Mouse (Mus musculus) limb, embryonic 13.5 days (tissue): ENCODE data around the gene Trpm4. TPM values are rescaled to one million over a fixed set of nuclear protein-coding genes. Genes with fewer than 3 reads are reported as not detected.
A peak's percentile ranks its signal among the peaks of the same experiment; 100 is the strongest.

Source experiments
- ATAC-seq: fragments of 200-750 bp; cut with Nextera tagmentation; 2 replicates; pipeline ENCODE4 v1.8.0; 2017; ENCODE audit warnings: low read depth, moderate number of reproducible peaks, moderate TSS enrichment; ENCODE audit not compliant: low FRiP score
- H3K27ac ChIP-seq: fragments of 300-500 bp; sonication (generic); 2 replicates; pipeline ENCODE4 v1.5.1; 2015; ENCODE audit warnings: inconsistent platforms, mild to moderate bottlenecking, moderate library complexity
- H3K27me3 ChIP-seq: fragments of 300-500 bp; sonication (generic); 2 replicates; pipeline ENCODE4 v1.6.1; 2015; ENCODE audit warnings: mild to moderate bottlenecking, inconsistent platforms
- H3K36me3 ChIP-seq: fragments of 300-500 bp; sonication (generic); 2 replicates; pipeline ENCODE4 v1.6.1; 2015; ENCODE audit warnings: inconsistent platforms, mild to moderate bottlenecking, moderate library complexity
- H3K4me1 ChIP-seq: fragments of 300-500 bp; sonication (generic); 2 replicates; pipeline ENCODE4 v1.6.1; 2015; ENCODE audit warnings: inconsistent platforms
- H3K4me2 ChIP-seq: fragments of 300-500 bp; sonication (generic); replicated peaks from 2 replicates; pipeline ENCODE4 v1.6.1; 2015; ENCODE audit warnings: inconsistent platforms, mild to moderate bottlenecking, moderate library complexity
- H3K4me3 ChIP-seq: fragments of 300-500 bp; sonication (generic); 2 replicates; pipeline ENCODE4 v1.5.1; 2015; ENCODE audit warnings: moderate library complexity, mild to moderate bottlenecking, inconsistent platforms
- H3K9ac ChIP-seq: fragments of 300-500 bp; sonication (generic); 2 replicates; pipeline ENCODE4 v1.6.1; 2015; ENCODE audit warnings: mild to moderate bottlenecking, inconsistent platforms
- H3K9me3 ChIP-seq: fragments of 300-500 bp; sonication (generic); 2 replicates; pipeline ENCODE4 v1.6.1; 2016; ENCODE audit warnings: inconsistent platforms
- WGBS: fragments of 180-500 bp; shearing (Covaris S2); methylation state at CpG from one replicate; pipeline ENCODE4 v1.1.7; 2015; 5-methylcytosine and 5-hydroxymethylcytosine counted together
- polyA plus RNA-seq: library from polyadenylated mRNA; unstranded; fragments of >200 nt; fragmentation: Nextera tagmentation; extraction: Ambion mirVana; gene quantifications from 2 replicates; pipeline ENCODE4 v1.2.1, GENCODE M21; 2015

Trpm4 gene
- polyA plus RNA-seq, 1 experiment from 2014 or later = 19.6 TPM

- H3K9ac ChIP-seq = no peak overlapping the region
Measured at GRCm38 (mm10) chr7:45305275-45305674, 28.3 kb downstream of the Trpm4 start.

GRCm38 (mm10) chr7:45304869-45305268 is 28.7 kb downstream of the Trpm4 start:
- Histone ChIP-seq H3K9me3 (no peaks in the 10 kb centered on the region), H3K4me2 (peak overlapping the region; percentile 47), H3K27ac (no peak overlapping the region), H3K4me3 (no peak overlapping the region), H3K4me1 (no peaks in the 10 kb centered on the region; the same call in 1 of the 2 replicates), H3K27me3 (peaks cover 5% of the 10 kb centered on the region; the same call in 1 of the 2 replicates), H3K9ac (no peak overlapping the region), H3K36me3 (peaks cover 40% of the 10 kb centered on the region)
- WGBS = 20% methylated on average over 11 of the region's 13 CpGs
- no peak for ATAC-seq

More at GRCm38 (mm10) chr7:45305275-45305674, 28.3 kb downstream of the Trpm4 start:
- H3K4me3 ChIP-seq = no peak overlapping the region
- WGBS = 6% methylated on average over 17 of the region's 17 CpGs
- no peaks in the 10 kb centered on the region; the same call in 1 of the 2 replicates for H3K4me1 ChIP-seq
- no peaks in the 10 kb centered on the region for H3K9me3 ChIP-seq
- H3K4me2 ChIP-seq = peak overlapping the region; percentile 47
- no peak overlapping the region for H3K27ac ChIP-seq
- peaks cover 5% of the 10 kb centered on the region; the same call in 1 of the 2 replicates for H3K27me3 ChIP-seq
- peaks cover 44% of the 10 kb centered on the region for H3K36me3 ChIP-seq
- no peak for ATAC-seq

GRCm38 (mm10) chr7:45302626-45303025 is 31.0 kb downstream of the Trpm4 start:
- no peak overlapping the region for H3K27ac ChIP-seq
- H3K27me3 ChIP-seq = peaks cover 5% of the 10 kb centered on the region; the same call in 1 of the 2 replicates
- no peak overlapping the region for H3K4me2 ChIP-seq
- no peaks in the 10 kb centered on the region; the same call in 1 of the 2 replicates for H3K4me1 ChIP-seq
- no peak overlapping the region for H3K4me3 ChIP-seq
- no peak for ATAC-seq
- 72% methylated on average over 8 of the region's 8 CpGs for WGBS
- peaks cover 31% of the 10 kb centered on the region for H3K36me3 ChIP-seq
- 0 out of 2 replicates have a peak overlapping the region, but pooled peaks have one; percentile 13 for H3K9ac ChIP-seq
- H3K9me3 ChIP-seq = no peaks in the 10 kb centered on the region

GRCm38 (mm10) chr7:45300270-45300669 is 33.3 kb downstream of the Trpm4 start:
- ATAC-seq = no peak
- Histone ChIP-seq H3K4me2 (no peak overlapping the region), H3K27me3 (peaks cover 5% of the 10 kb centered on the region; the same call in 1 of the 2 replicates), H3K9me3 (no peaks in the 10 kb centered on the region), H3K4me3 (no peak overlapping the region), H3K27ac (no peak overlapping the region), H3K9ac (0 out of 2 replicates have a peak overlapping the region, but pooled peaks have one; percentile 19), H3K4me1 (no peaks in the 10 kb centered on the region; the same call in 1 of the 2 replicates), H3K36me3 (peaks cover 21% of the 10 kb centered on the region)
- WGBS = 19% methylated on average over 6 of the region's 6 CpGs

- peaks cover 19% of the 10 kb centered on the region for H3K36me3 ChIP-seq
- peaks cover 5% of the 10 kb centered on the region; the same call in 1 of the 2 replicates for H3K27me3 ChIP-seq
- no peaks in the 10 kb centered on the region; the same call in 1 of the 2 replicates for H3K4me1 ChIP-seq
- WGBS = 11% methylated on average over 5 of the region's 5 CpGs
- no peak overlapping the region for H3K9ac ChIP-seq
- no peak overlapping the region for H3K4me3 ChIP-seq
- H3K27ac ChIP-seq = no peak overlapping the region
- no peaks in the 10 kb centered on the region for H3K9me3 ChIP-seq
- peak; percentile 89 for ATAC-seq
- H3K4me2 ChIP-seq = no peak overlapping the region
Measured at GRCm38 (mm10) chr7:45299752-45300151, 33.8 kb downstream of the Trpm4 start.

- Histone ChIP-seq H3K4me3 (no peak overlapping the region), H3K9me3 (no peaks in the 10 kb centered on the region), H3K9ac (no peak overlapping the region), H3K4me2 (no peak overlapping the region), H3K27ac (no peak overlapping the region), H3K4me1 (no peaks in the 10 kb centered on the region), H3K36me3 (no peaks in the 10 kb centered on the region), H3K27me3 (no peaks in the 10 kb centered on the region)
- 60% methylated on average over 3 of the region's 3 CpGs for WGBS
- ATAC-seq = no peak
Measured at GRCm38 (mm10) chr7:45297563-45297962, 36.0 kb downstream of the Trpm4 start.

GRCm38 (mm10) chr7:45296626-45297025 is 37.0 kb downstream of the Trpm4 start:
- no peak overlapping the region for H3K27ac ChIP-seq
- no peak overlapping the region for H3K4me2 ChIP-seq
- WGBS = 65% methylated on average over 1 of the region's 1 CpGs
- no peak for ATAC-seq
- no peaks in the 10 kb centered on the region for H3K36me3 ChIP-seq
- H3K9me3 ChIP-seq = no peaks in the 10 kb centered on the region
- H3K4me1 ChIP-seq = no peaks in the 10 kb centered on the region
- H3K4me3 ChIP-seq = no peak overlapping the region
- no peaks in the 10 kb centered on the region for H3K27me3 ChIP-seq
- no peak overlapping the region for H3K9ac ChIP-seq

GRCm38 (mm10) chr7:45286486-45286885 is 47.1 kb downstream of the Trpm4 start:
- WGBS = 73% methylated on average over 13 of the region's 13 CpGs
- Histone ChIP-seq H3K9ac (no peak overlapping the region), H3K27ac (no peak overlapping the region), H3K36me3 (no peaks in the 10 kb centered on the region), H3K27me3 (no peaks in the 10 kb centered on the region), H3K4me3 (no peak overlapping the region), H3K9me3 (no peaks in the 10 kb centered on the region), H3K4me2 (no peak overlapping the region), H3K4me1 (no peaks in the 10 kb centered on the region)
- no peak for ATAC-seq

- no peak within 1 kb of the TSS for H3K27ac ChIP-seq
- WGBS = 7% methylated on average over 44 of the region's 44 CpGs
- H3K4me3 ChIP-seq = peak within 1 kb of the TSS; percentile 39
- peak within 1 kb of the TSS; percentile 65 for H3K4me2 ChIP-seq
- ATAC-seq = no peak
- H3K27me3 ChIP-seq = peaks cover 28% of the 10 kb centered on the region
- H3K9ac ChIP-seq = peak within 1 kb of the TSS; percentile 51
- peaks cover 10% of the 10 kb centered on the region; the same call in 1 of the 2 replicates for H3K4me1 ChIP-seq
- H3K9me3 ChIP-seq = no peaks in the 10 kb centered on the region
- H3K36me3 ChIP-seq = no peaks in the 10 kb centered on the region
Measured at GRCm38 (mm10) chr7:45277136-45277760, 56.3 kb downstream of the Trpm4 start, which contains the start of gene Slc6a21. TSS of gene Slc6a21 (plus strand) at chr7:45277513.

- Histone ChIP-seq H3K9ac (no peak overlapping the region), H3K4me2 (no peak overlapping the region), H3K27me3 (peaks cover 22% of the 10 kb centered on the region), H3K9me3 (no peaks in the 10 kb centered on the region), H3K4me3 (no peak overlapping the region), H3K27ac (no peak overlapping the region), H3K4me1 (peaks cover 10% of the 10 kb centered on the region; the same call in 1 of the 2 replicates), H3K36me3 (no peaks in the 10 kb centered on the region)
- 83% methylated on average over 8 of the region's 8 CpGs for WGBS
- no peak for ATAC-seq
Measured at GRCm38 (mm10) chr7:45273672-45274071, 59.9 kb downstream of the Trpm4 start.

- Histone ChIP-seq H3K4me2 (no peak overlapping the region), H3K36me3 (no peaks in the 10 kb centered on the region), H3K27me3 (peaks cover 21% of the 10 kb centered on the region), H3K27ac (no peak overlapping the region), H3K9ac (no peak overlapping the region), H3K4me1 (peaks cover 14% of the 10 kb centered on the region), H3K9me3 (no peaks in the 10 kb centered on the region), H3K4me3 (no peak overlapping the region)
- no peak for ATAC-seq
- WGBS = 45% methylated on average over 10 of the region's 10 CpGs
Measured at GRCm38 (mm10) chr7:45272786-45273412, 60.7 kb downstream of the Trpm4 start.

- no peaks in the 10 kb centered on the region for H3K36me3 ChIP-seq
- H3K9ac ChIP-seq = no peak overlapping the region
- H3K4me1 ChIP-seq = peaks cover 18% of the 10 kb centered on the region
- ATAC-seq = no peak
- H3K27ac ChIP-seq = no peak overlapping the region
- no peak overlapping the region for H3K4me2 ChIP-seq
- peaks cover 10% of the 10 kb centered on the region for H3K27me3 ChIP-seq
- H3K9me3 ChIP-seq = no peaks in the 10 kb centered on the region
- WGBS = 71% methylated on average over 1 of the region's 1 CpGs
- H3K4me3 ChIP-seq = no peak overlapping the region
Measured at GRCm38 (mm10) chr7:45265518-45265917, 68.1 kb downstream of the Trpm4 start.
